Comparison of ENCODE assay signal across 24 mouse cellular contexts in the genomic region with DNA sequence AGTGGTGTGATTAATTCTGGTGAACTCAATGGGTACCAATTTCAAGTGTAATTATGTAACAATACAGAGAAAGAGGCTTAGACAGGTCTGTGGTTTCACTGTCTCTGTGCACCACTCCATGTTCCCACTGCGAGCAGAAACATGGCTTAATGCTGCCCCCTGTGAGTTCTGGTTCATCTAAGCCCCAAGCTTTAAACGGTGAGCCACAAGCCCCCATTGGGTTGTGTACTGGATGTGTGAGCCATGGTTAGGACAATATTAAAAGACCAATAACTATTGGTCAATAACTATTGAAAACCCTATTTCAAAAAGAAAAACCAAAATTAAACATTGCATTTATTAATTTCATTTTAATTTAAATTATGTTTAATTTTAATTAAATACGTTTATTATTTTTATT.
"Had no signal": no experiment of that assay in that cellular context is flagged by ENCODE, and none has a peak within 500 bp of the region (broad histone marks: within the 10 kb centered on the region; RNA-seq: fewer than 3 reads in every experiment).

No protein-coding gene starts in this region.

- H3K9ac ChIP-seq: forebrain, postnatal 0 days; heart, embryonic 13.5 days; heart, embryonic 15.5 days; hindbrain, embryonic 13.5 days; hindbrain, embryonic 15.5 days; limb, embryonic 13.5 days; limb, embryonic 15.5 days had no signal

- H3K27me3 ChIP-seq: heart, embryonic 13.5 days; heart, embryonic 15.5 days; hindbrain, embryonic 13.5 days; hindbrain, embryonic 15.5 days; limb, embryonic 13.5 days; limb, embryonic 15.5 days had no signal

- H3K36me3 ChIP-seq: heart, embryonic 13.5 days; heart, embryonic 15.5 days; hindbrain, embryonic 13.5 days; hindbrain, embryonic 15.5 days; limb, embryonic 13.5 days; limb, embryonic 15.5 days had no signal

- H3K4me3 ChIP-seq: heart, adult 2 months; heart, embryonic 13.5 days; heart, embryonic 15.5 days; hindbrain, embryonic 13.5 days; hindbrain, embryonic 15.5 days; layer of hippocampus, adult 2 months; limb, embryonic 13.5 days; limb, embryonic 15.5 days had no signal

- DNase-seq: forebrain, postnatal 0 days; gastrocnemius, postnatal 14 days; gastrocnemius, postnatal 36 days; heart, adult 11 months; heart, adult 2 months; heart, postnatal 14 days; heart, postnatal 36 days; kidney, adult 11 months; kidney, adult 8-10 months; kidney, postnatal 10 days; kidney, postnatal 25 days; kidney, postnatal 4 days; layer of hippocampus, postnatal 36 days; left cerebral cortex, postnatal 4 days had no signal

- H3K9me3 ChIP-seq: heart, embryonic 13.5 days; heart, embryonic 15.5 days; hindbrain, embryonic 13.5 days; hindbrain, embryonic 15.5 days; limb, embryonic 13.5 days; limb, embryonic 15.5 days had no signal

- H3K27ac ChIP-seq: heart, adult 2 months; heart, embryonic 13.5 days; heart, embryonic 15.5 days; hindbrain, embryonic 13.5 days; hindbrain, embryonic 15.5 days; hindbrain, postnatal 0 days; layer of hippocampus, adult 2 months; limb, embryonic 13.5 days; limb, embryonic 15.5 days had no signal

- ATAC-seq: forebrain, postnatal 0 days; hindbrain, postnatal 0 days; intestine, embryonic 16.5 days had no signal

- H3K4me1 ChIP-seq: hindbrain, embryonic 13.5 days; hindbrain, embryonic 15.5 days; limb, embryonic 13.5 days had no signal

- H3K4me2 ChIP-seq: heart, embryonic 11.5 days; heart, embryonic 13.5 days; heart, embryonic 15.5 days; hindbrain, embryonic 13.5 days; hindbrain, embryonic 15.5 days; limb, embryonic 13.5 days; limb, embryonic 15.5 days had no signal
